Mouse (Mus musculus) B cell, adult 2 months (primary cell): ENCODE results near the gene Fhit.

ENCODE experiments used
- DNase-seq, 2 experiments: peaks; one replicate each; pipeline ENCODE4 v3.0.0; 2022

Fhit gene

DNA sequence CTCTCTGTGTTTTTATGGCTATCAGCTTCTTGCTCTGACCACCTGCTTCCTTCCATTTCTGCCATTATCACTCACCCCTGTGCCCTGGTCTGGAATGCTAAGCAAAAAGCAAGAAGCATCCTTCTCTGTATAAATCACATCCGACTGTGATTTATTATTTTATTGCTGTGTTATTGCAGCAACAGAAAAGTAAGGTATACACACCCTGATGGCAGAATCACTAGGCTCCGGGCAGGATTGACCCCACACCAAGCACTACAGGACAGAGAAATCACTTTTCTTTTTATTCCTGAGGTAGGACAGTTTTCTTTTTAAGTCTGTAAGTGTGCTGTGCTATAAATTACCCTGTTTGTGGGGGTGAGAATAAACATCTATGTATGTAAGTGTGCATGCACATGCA, 460.1 kb downstream of the Fhit start:
- no peak for DNase-seq

DNA sequence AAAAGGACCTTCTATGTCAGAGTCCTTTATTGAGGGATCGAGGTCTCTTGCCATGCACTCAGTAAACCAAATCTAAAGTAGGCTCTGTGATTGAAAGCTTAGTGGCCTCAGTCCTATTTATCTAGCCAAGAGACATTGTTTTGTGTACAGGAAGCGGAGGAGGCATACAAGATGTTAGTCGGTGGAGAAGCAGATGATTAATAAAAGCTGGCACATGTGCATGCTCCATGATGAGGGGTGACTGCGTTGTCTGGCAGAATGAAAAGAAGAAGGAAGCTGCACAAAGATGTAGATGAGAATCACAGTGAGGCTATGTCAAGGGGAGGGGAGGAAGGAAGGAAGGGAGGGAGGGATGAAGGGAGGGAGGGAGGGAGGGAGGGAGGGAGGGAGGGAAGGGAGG, 481.8 kb downstream of the Fhit start:
- no peak for DNase-seq

DNA sequence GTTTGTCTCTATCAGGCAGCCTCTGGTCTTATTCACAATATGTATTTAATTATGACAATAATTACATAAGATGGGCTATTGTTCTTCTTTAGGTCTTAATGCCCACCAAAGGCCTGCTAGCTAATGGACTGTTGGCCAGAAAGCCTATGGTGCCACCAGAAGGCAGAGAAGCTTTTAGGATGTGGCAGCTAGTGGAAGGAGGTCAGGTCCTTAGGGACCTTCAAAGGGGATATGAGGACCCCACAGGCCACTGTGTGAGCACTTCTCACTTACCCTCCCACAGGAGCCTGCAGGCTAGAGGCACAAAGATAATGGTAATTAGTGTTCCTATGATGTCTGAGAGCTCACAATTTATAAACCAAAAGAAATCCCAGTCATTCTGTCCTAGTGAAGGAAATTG, 482.2 kb downstream of the Fhit start:
- DNase-seq = no peak

DNA sequence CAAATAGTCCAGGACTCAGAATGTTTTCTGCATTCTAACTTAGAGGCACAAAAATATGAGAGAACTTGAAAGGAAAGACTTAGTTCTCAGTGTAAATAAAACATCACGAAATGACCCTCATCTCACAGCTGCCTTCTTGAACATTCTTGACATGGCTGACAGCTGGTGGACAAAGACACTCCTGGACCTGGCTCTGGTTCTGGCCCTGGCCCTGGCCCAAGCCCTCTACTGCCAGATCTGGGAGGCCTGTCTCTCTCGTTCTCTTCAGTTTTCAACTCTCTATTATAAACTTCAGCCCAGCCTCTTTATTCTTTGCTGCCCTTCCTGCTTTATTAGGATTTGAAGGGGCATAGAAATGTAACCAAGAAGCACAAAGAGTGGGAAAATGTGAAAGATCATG, 484.2 kb downstream of the Fhit start:
- DNase-seq = no peak

DNA sequence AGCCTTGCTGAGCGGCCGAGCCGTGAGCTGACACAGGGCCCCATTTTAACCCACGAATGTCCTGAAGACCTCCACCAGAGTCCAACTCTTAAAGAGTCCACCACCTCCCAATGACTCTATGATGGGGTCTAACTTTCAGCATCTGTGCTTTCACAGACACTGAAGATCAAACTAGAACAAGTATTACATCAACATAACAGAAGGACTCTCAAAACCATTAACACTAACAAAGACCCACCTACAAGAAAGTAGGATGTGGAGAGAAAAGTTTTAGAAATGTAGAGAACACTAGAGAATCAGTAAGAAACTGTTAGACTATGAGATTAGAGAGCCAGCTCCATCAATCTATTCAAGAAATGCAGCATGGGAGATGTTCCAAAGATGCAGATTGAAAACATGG, 501.6 kb downstream of the Fhit start:
- DNase-seq = no peak

DNA sequence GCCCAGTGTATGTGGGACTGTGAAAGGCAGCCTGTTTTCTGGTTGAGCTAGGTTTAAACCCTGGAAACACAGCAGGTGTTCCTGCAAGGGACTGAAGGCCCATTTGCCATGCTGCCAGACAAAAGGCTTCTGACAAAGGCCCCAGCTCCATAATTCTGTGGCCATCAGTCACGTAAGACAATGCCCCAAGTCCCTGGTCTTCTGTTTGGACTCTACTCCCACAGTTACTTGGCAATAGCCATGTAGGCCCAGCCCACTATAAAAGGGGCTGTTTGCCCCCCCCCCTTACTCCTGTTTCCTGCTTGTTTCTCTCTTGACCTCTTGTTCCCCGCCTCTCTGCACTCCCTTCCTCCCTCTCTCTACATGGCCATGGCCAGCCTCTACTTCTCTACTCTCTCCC, 502.5 kb downstream of the Fhit start:
- DNase-seq = no peak

DNA sequence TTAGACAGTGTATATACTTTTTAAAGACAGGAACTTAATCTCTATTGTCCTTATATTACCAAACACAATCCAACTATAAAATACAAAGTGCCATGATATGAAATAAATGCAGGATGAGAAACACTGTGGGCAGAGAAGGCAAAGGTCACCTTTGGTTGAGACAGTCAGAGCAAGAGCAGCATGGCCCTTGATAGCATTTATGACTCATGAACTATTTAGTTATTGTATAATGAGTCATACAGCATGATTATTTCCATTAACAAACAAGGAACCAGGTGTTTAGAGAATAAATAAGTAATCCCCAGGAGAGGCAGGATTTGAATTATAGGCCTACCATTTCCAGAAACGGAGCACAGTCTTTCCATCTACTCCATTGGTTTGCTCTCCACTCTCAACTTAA, 503.6 kb downstream of the Fhit start:
- DNase-seq = no peak

DNA sequence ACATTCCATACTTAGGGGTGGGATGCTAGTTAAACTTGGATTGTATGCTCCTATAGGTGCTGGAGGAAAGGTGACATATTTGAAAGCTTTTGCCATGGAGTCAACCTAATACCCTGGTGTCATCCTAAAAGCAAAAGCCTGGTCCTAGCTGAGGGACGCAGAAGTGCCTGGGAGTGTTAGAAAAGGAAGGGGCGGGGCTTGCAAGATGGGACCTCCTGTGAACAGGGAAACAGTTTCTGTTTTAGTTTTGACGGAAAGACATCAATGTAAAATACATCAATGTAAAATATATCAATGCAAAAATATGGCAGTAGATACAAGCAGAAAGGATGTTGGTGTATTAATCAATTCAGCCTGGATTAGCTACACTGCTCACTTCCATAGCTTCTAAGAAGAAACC, 504.5 kb downstream of the Fhit start:
- DNase-seq = no peak

DNA sequence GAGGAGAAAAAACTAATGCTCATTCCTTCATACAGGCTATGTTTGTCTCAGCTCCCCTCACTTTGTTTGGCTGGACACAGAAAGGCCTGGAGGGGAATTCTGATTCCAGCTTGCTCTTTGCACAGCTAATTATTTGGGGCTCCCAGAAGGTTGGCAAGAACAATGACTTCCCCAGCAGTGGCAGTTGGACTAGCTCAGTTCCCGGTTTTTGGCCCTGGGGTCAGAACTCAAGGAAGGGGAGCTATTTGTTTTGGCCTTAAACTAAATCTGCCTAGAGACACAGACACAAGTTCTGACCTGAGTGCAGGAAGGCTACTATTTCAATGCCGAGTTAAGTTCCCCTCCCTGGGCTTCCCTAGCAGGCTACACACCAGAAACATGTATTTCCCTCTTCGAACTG, 506.0 kb downstream of the Fhit start:
- DNase-seq = no peak

DNA sequence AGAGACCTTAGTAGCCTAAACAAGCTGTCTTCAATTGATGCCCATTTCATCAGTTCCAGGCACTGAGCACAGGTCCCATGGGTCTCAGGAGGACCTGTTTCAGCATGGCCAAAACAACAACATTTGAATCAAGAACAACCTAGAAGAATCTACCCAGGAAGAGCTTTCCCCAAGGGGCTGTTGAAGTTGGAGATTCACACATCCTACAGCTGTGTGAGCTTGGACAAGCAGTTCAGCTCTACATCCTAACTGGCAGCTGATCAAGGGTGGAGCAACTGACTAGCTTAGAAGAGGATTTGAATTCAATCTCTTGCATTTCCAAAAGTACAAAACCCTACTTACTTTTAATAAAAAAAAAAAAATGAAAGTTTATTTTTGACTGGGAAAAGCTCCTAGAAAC, 514.0 kb downstream of the Fhit start:
- no peak for DNase-seq

DNA sequence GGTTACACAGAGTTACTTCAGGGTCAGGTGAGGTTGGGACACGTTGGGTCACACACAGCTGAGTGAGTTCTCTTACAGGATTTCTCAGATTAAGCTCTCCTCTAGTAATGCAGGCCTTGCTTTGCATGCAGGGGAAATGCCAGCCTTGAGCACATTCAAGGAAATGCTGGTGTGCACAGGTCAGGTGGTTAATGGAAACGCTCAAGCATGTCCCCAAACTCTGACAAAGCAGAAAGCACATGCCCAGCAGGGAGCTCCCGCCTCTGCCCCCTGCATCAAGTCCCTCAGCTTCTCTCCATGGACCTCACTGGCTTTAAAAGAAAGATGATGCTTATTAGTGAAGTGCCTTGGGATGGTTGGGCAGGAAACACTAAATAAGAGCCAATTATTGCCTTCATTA, 530.1 kb downstream of the Fhit start:
- DNase-seq = no peak

DNA sequence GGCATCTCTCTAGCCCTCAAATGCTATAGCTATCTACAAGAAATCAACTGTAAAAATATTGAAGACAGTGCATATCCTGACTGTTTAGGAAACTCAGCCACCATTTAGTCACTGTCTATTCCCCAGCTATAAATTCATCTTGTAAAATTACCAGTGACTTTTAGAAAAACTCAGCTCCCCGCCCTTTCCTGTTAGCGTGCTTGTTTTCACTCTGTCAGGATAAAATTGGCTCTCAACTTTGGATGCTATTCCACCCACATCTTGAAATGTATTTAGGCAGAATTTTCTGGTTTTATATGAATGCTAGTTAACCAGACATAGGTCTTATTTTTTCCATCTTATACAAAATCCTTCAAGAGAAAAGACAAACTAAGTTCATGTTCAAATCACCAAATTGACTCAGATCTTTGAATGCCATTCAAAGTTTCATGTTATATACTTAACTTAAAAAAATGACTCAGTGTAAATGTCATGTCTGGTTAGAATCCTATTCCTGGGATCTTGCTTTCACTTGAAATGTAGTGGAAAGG, 530.9 kb downstream of the Fhit start:
- DNase-seq = no peak

DNA sequence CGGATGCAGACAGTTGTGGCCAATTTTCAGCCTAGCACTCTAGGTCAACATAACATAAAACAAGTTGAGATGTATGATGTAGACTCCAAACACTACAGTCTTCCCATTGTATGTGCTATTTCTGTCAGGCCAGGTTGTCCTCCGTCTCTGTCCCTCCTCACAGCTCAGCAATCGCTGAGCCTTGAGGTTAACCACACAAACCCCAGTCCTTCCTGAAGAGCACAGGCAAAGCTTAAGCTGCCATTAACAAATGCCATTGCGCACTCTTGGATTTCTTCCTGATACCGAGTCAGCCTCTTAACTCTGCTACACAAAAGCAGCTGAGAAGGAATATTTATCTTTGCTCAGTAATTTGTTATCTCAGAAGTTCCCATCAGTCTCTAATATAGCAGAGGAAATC, 568.4 kb downstream of the Fhit start:
- no peak for DNase-seq

DNA sequence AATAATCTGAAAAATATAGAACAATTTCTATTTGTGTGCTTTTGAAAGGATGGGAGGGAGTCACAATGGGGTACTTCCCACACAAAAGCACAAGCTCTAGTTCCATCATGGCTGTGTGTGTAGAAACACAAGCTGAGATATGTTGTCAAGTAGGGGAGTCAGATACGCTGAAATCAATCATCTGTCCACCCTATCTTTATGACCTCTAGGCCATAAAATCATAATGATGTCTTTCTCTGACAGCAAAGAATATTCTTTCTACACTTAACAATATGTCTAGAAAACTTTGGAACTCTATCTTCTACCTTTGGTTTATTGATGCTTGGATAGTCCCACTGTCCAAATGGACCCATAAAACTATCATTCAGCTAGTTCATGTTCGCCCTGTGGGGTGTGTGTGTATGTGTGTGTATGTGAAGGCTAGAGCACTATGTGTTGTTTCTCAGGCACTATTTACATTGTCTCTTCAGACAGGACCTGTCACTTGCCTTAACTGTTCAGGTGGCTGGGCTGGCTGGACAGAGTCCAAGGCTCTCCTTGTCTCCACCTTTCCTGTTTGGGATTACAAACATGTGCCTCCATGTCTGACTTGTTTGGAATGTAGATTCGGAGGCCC, 592.8 kb downstream of the Fhit start:
- DNase-seq = no peak

DNA sequence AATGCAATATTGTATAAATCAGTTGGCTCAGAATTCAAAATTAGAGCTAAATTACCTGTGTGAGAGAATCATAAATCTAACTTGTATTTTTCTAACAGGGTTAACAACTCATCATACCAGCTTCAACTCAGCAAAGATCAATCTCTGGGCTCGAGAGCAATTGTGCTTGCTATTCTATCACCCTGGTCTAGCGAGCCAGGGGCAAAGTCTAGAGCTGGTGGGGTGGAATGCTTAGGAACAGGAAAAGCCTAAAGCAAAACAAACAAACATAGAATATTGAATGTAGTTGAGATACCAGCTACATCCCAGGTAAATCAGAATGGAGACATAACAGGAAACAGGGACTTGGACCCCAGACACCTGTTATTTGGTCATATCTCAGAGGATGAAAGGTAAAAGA, 594.1 kb downstream of the Fhit start:
- no peak for DNase-seq

DNA sequence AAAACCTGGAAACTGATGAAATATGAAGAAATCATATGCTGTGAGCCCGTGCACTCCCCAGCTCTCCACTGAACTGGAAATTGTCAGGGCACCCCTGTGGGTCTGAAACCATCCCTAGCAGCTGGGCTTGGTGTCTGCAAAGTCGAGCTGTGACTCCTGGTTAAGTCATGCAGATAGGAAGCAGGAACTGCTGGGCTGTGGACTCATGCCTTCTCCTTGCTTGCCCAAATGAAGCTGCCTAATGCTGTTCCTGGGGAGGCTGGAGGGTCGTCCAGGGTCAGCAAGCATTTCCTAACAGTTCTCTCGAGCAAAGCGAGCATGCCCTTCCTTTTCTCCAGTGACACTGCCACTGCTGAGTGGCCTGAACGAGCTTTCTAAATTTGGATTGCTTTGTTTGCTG, 607.1 kb downstream of the Fhit start:
- DNase-seq = no peak

DNA sequence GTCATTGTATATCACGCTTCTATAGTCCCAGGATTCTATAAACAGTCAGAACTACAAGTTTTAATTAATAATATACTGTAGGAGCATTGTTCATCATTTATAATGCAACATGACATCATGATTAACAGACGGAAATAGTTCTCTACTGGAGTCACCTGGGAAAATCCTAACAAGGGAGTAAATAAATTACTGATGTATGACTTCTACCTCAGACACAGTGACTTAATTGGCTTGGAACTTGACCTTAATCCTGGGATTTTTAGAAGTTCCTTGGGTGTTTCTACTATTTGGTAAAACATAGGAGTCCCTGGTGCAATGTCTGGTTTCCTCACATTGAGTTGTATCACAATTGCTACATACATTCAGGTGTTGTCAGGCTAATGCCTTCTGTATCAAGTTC, 613.2 kb downstream of the Fhit start:
- no peak for DNase-seq

DNA sequence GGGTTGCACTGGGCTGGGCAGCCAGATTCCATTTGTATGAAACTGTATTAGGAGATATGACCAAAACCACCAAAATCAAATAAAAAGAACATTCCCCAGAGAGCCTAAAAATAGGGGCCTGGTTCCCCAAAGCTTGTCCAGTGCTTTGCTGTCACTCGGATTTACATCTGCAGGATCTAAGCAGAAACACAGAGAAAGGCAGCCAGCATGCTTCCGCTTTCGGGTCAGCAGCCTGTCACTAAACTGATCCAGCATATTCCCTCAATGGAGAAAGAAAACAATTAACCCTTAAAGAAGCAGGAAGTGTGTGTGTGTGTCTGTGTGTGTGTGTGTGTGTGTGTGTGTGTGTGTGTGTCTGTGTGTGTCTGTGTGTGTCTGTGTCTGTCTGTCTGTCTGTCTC, 615.9 kb downstream of the Fhit start:
- DNase-seq = no peak

DNA sequence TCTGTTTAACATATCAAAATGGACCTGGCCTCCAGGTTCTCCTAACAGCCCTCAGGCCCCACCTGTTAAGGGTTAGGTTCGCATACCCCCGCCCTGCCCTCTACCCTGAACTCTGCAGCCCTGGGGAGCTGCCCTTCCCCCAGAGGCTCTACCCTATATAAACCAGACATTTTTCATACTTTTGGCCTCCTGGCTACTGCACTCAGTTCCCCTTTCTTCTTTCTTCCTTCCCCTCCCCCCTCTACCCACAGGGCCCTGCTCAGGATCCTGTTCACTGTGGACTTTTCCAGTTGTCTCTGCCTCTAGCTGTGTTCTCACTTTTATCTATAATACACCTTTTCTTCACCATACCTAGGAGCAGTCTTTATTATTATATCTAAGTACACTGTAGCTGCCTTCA, 627.0 kb downstream of the Fhit start:
- DNase-seq = peak; percentile 33 to 51

DNA sequence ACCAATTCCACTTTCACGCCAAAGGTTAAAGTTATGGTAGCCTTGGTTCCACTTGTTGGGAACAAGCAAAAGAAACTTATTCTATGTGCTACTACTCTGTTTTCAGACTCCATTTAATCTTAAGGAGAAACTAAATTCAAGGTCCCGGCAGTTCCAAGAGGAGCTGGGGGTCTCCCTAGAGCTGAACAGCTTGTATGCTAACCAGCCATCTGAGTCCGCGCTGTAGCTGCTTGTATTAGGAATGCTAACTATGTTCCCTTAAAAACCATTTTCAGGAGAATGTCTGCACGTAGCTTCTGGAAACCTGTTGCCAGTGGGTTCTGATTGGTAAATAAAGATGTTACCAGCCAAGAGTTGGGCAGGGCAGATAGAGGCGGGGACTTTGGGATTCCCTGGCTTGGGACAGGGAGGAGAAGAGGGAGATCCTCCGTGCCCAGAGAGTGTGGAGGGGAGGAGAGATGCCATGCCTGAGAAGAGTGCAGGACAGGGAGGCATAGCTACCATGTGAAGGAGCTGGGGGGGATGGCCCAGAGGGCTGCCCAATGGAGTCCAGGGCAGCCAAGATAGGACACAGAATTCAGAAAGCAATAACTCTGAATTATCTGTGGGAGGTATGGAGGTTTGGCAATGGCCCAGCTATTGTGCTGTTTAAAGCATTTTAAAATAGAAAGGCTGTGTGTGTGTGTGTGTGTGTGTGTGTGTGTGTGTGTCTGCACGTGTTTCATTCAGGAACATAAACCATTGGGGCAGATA, 629.9 kb downstream of the Fhit start:
- DNase-seq = no peak

DNA sequence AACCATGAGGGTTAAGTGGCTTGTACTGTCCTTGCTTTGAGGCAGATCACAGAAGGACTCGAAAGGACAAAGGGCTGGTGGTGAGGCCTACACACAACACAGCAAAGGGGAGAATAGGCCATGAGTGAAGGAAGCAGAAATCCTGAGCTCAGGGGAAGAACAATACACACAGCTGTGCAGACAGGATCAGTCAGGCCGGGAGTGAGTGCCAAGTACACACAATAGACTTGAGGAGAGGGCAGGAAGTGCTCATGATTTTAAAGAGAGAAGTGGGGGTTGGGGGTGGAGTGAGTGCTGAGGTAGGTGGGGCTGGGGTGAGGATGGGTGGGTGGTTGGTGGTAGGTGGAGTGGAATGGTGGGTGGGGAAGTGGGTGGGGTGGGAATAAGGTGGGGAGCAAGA, 635.0 kb downstream of the Fhit start:
- peak; percentile 4 to 5 for DNase-seq

DNA sequence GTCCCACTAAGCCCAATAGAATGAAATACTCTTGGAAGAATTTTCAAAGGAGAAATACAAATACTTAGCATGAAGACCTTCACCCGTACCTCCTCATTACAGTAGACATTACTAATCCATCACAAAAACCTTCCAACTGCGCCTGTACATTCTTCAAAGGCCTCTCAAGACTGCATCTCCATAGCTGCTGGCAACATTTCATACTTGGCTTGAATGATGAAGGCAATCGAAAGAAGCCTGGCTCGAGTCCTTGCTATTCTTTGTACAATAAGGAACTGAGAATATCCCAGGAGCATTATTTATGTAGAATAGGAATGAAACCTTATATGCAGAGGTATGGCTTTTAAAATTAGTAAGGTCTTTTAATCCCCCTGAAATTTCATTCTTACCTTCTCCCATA, 636.0 kb downstream of the Fhit start:
- no peak for DNase-seq

DNA sequence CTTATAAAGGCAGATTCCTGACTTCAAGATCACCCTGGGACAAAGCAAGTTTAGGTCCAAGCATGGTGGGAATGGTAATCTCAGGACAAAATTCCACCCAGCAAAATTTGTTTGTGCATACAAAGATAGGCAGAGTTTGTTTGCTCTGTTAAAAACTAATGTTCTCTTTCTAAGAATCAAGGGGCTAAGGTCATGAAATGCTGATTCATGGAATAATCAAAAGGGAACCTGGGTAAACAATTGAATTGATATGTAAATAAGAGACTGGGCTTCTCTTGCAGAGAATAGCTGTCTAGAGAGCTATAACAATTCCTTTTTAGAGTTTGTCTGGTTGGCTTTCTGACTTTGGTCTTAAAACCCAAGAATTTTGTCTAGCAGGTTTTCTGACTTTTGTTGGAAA, 647.8 kb downstream of the Fhit start:
- no peak for DNase-seq

DNA sequence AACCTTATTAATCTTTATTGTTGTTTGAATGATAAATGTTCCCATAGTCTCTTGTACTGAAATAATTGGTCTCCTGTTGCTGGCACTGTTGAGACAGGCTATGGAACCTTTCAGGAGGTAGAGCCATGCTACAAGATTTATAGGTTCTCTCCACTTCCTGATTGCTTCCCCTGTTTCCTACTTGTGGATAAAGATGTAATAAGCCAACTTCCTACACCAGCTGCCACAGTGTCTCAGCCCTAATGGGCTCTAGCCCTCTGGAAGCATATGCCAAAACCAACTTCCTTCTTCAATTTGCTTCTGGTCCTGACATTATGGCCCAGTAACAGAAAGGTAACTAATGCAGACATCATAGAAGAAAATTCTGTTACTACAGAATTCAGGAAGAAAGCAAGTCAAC, 652.6 kb downstream of the Fhit start:
- DNase-seq = no peak

DNA sequence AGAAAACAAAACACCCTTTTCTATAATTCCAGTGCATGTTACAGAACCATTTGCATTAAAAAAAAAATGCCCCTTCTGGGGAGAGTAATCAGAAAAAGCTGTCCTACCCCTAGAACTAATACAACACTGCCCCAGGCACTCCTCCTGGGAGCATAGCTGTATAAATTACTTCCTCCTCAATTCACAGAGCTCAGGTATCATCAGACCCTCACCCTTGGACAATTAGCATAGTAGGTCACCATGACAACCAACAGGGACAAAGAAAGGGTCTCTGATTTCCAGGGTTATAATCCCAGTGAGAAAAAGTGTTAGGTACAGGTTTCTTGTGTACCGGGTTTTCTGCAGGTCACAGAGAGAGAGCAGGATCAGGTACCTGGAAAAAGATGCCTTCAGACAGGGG, 654.3 kb downstream of the Fhit start:
- DNase-seq = no peak
